Comparison of ENCODE assay signal across 24 mouse cellular contexts in genomic region chr6:108008323-108008722, GRCm38 (mm10). TPM values are rescaled to one million over a fixed set of nuclear protein-coding genes. Genes with fewer than 3 reads are reported as not detected.
DNase-seq lines count a peak whose midpoint lies in the region; ATAC-seq and TF ChIP-seq lines count a peak whose summit lies in the region.
"Had no signal": no experiment of that assay in that cellular context is flagged by ENCODE, and none has a peak within 500 bp of the region (broad histone marks: within the 10 kb centered on the region; RNA-seq: fewer than 3 reads in every experiment).

No protein-coding gene starts in this region.

- no peak overlapping the region for H3K9ac ChIP-seq in forebrain, embryonic 14.5 days (ENCODE audit: low read length)
- H3K9ac ChIP-seq in forebrain, embryonic 16.5 days (replicated peaks; ENCODE audit: low read depth, low read length) = no peak overlapping the region
- H3K9ac ChIP-seq in hindbrain, postnatal 0 days (replicated peaks; ENCODE audit: low read length) = no peak overlapping the region
- H3K9ac ChIP-seq in hindbrain, embryonic 13.5 days = no peak overlapping the region
- H3K9ac ChIP-seq in midbrain, embryonic 14.5 days (replicated peaks; ENCODE audit: low read length) = no peak overlapping the region
- H3K9ac ChIP-seq in midbrain, embryonic 15.5 days = no peak overlapping the region
- H3K9ac ChIP-seq in stomach, postnatal 0 days (ENCODE audit: low read length) = no peak overlapping the region
- H3K9ac ChIP-seq: embryonic facial prominence, embryonic 12.5 days; embryonic facial prominence, embryonic 15.5 days; heart, embryonic 13.5 days; hindbrain, embryonic 15.5 days; intestine, embryonic 15.5 days had no signal

- ATAC-seq in forebrain, embryonic 14.5 days = no peak
- no peak for ATAC-seq in forebrain, embryonic 16.5 days
- ATAC-seq in hindbrain, postnatal 0 days = 0 out of 2 replicates have a peak, but pooled peaks have one; percentile 24
- ATAC-seq in hindbrain, embryonic 13.5 days (ENCODE audit: low FRiP score) = no peak
- ATAC-seq in midbrain, embryonic 14.5 days (ENCODE audit: low FRiP score, low TSS enrichment) = no peak
- no peak for ATAC-seq in midbrain, embryonic 15.5 days (replicated peaks)
- ATAC-seq in stomach, postnatal 0 days (ENCODE audit: low FRiP score, low TSS enrichment) = no peak
- ATAC-seq: activated CD4-positive, CD25-positive, alpha-beta regulatory T cell, adult 4 months; intestine, embryonic 15.5 days had no signal

- no peak overlapping the region for H3K4me2 ChIP-seq in forebrain, embryonic 14.5 days (ENCODE audit: low read length)
- no peak overlapping the region for H3K4me2 ChIP-seq in forebrain, embryonic 16.5 days (ENCODE audit: low read length)
- no peak overlapping the region for H3K4me2 ChIP-seq in hindbrain, postnatal 0 days (ENCODE audit: low read depth, low read length)
- no peak overlapping the region for H3K4me2 ChIP-seq in hindbrain, embryonic 13.5 days
- no peak overlapping the region for H3K4me2 ChIP-seq in midbrain, embryonic 14.5 days (ENCODE audit: low read length)
- H3K4me2 ChIP-seq in midbrain, embryonic 15.5 days = no peak overlapping the region
- no peak overlapping the region for H3K4me2 ChIP-seq in stomach, postnatal 0 days (replicated peaks; ENCODE audit: low read depth)
- H3K4me2 ChIP-seq: embryonic facial prominence, embryonic 12.5 days; embryonic facial prominence, embryonic 15.5 days; heart, embryonic 13.5 days; hindbrain, embryonic 15.5 days; intestine, embryonic 15.5 days had no signal

- WGBS in forebrain, embryonic 14.5 days = 53% methylated on average over 1 of the region's 1 CpGs
- 44% methylated on average over 1 of the region's 1 CpGs for WGBS in forebrain, embryonic 16.5 days
- WGBS in hindbrain, postnatal 0 days = 28% methylated on average over 1 of the region's 1 CpGs
- WGBS in hindbrain, embryonic 13.5 days = 75% methylated on average over 1 of the region's 1 CpGs
- WGBS in midbrain, embryonic 14.5 days = 76% methylated on average over 1 of the region's 1 CpGs
- WGBS in midbrain, embryonic 15.5 days = 58% methylated on average over 1 of the region's 1 CpGs
- WGBS in stomach, postnatal 0 days = 39% methylated on average over 1 of the region's 1 CpGs

- no peaks in the 10 kb centered on the region for H3K4me1 ChIP-seq in forebrain, embryonic 14.5 days (ENCODE audit: control insufficient read depth, insufficient read depth, low read length)
- no peaks in the 10 kb centered on the region for H3K4me1 ChIP-seq in forebrain, embryonic 16.5 days (replicated peaks; ENCODE audit: control insufficient read depth, insufficient read depth, low read length)
- H3K4me1 ChIP-seq in hindbrain, postnatal 0 days (ENCODE audit: insufficient read depth, low read length) = no peaks in the 10 kb centered on the region
- H3K4me1 ChIP-seq in hindbrain, embryonic 13.5 days (replicated peaks) = no peaks in the 10 kb centered on the region
- H3K4me1 ChIP-seq in midbrain, embryonic 14.5 days (ENCODE audit: control insufficient read depth, insufficient read depth, low read length) = no peaks in the 10 kb centered on the region
- H3K4me1 ChIP-seq in midbrain, embryonic 15.5 days = no peaks in the 10 kb centered on the region
- no peaks in the 10 kb centered on the region for H3K4me1 ChIP-seq in stomach, postnatal 0 days (replicated peaks; ENCODE audit: control insufficient read depth, insufficient read depth)
- H3K4me1 ChIP-seq: embryonic facial prominence, embryonic 12.5 days; embryonic facial prominence, embryonic 15.5 days; heart, embryonic 10.5 days; heart, embryonic 13.5 days; hindbrain, embryonic 15.5 days; intestine, embryonic 15.5 days had no signal

- no peak overlapping the region for H3K4me3 ChIP-seq in forebrain, embryonic 14.5 days (ENCODE audit: low read depth, low read length)
- H3K4me3 ChIP-seq in forebrain, embryonic 16.5 days (replicated peaks; ENCODE audit: low read length) = no peak overlapping the region
- no peak overlapping the region for H3K4me3 ChIP-seq in hindbrain, postnatal 0 days (ENCODE audit: low read length)
- H3K4me3 ChIP-seq in hindbrain, embryonic 13.5 days = no peak overlapping the region
- no peak overlapping the region for H3K4me3 ChIP-seq in midbrain, embryonic 14.5 days (replicated peaks; ENCODE audit: low read depth, low read length)
- H3K4me3 ChIP-seq in midbrain, embryonic 15.5 days = no peak overlapping the region
- H3K4me3 ChIP-seq in stomach, postnatal 0 days (ENCODE audit: low read depth, low read length) = no peak overlapping the region
- H3K4me3 ChIP-seq: embryonic facial prominence, embryonic 12.5 days; embryonic facial prominence, embryonic 15.5 days; heart, adult 2 months; heart, embryonic 10.5 days; heart, embryonic 13.5 days; hindbrain, embryonic 15.5 days; intestine, embryonic 15.5 days had no signal

- H3K27ac ChIP-seq in forebrain, embryonic 14.5 days (ENCODE audit: low read depth, low read length) = no peak overlapping the region
- no peak overlapping the region for H3K27ac ChIP-seq in forebrain, embryonic 16.5 days (ENCODE audit: low read length)
- no peak overlapping the region for H3K27ac ChIP-seq in hindbrain, postnatal 0 days
- H3K27ac ChIP-seq in hindbrain, embryonic 13.5 days = no peak overlapping the region
- H3K27ac ChIP-seq in midbrain, embryonic 14.5 days (replicated peaks; ENCODE audit: low read depth, low read length) = no peak overlapping the region
- H3K27ac ChIP-seq in midbrain, embryonic 15.5 days = no peak overlapping the region
- no peak overlapping the region for H3K27ac ChIP-seq in stomach, postnatal 0 days (replicated peaks)
- H3K27ac ChIP-seq: embryonic facial prominence, embryonic 12.5 days; embryonic facial prominence, embryonic 15.5 days; heart, adult 2 months; heart, embryonic 10.5 days; heart, embryonic 13.5 days; hindbrain, embryonic 15.5 days; intestine, embryonic 15.5 days had no signal

- DNase-seq in forebrain, embryonic 14.5 days (ENCODE audit: low spot score) = peak; percentile 38
- DNase-seq in hindbrain, postnatal 0 days (ENCODE audit: low spot score) = peak; percentile 74
- peak; percentile 39 for DNase-seq in midbrain, embryonic 14.5 days
- DNase-seq in stomach, postnatal 0 days (ENCODE audit: low spot score) = no peak
- DNase-seq in heart, postnatal 10 days = no peak
- DNase-seq: adrenal gland, adult 8-10 months; adrenal gland, postnatal 25 days; cerebellum, adult 11 months; cerebellum, adult 2 months; cerebellum, adult 9-11 months; cerebellum, postnatal 25 days; gastrocnemius, postnatal 10 days; gastrocnemius, postnatal 36 days; heart, adult 2 months had no signal

- no peaks in the 10 kb centered on the region for H3K36me3 ChIP-seq in forebrain, embryonic 14.5 days (ENCODE audit: control insufficient read depth, insufficient read depth, low read length)
- no peaks in the 10 kb centered on the region for H3K36me3 ChIP-seq in forebrain, embryonic 16.5 days (ENCODE audit: control insufficient read depth, insufficient read depth)
- H3K36me3 ChIP-seq in hindbrain, postnatal 0 days (ENCODE audit: insufficient read depth, low read length) = no peaks in the 10 kb centered on the region
- no peaks in the 10 kb centered on the region for H3K36me3 ChIP-seq in hindbrain, embryonic 13.5 days
- H3K36me3 ChIP-seq in midbrain, embryonic 14.5 days (ENCODE audit: control insufficient read depth, insufficient read depth, low read length) = no peaks in the 10 kb centered on the region
- no peaks in the 10 kb centered on the region for H3K36me3 ChIP-seq in midbrain, embryonic 15.5 days (replicated peaks)
- H3K36me3 ChIP-seq in stomach, postnatal 0 days (ENCODE audit: control insufficient read depth, insufficient read depth, low read length) = no peaks in the 10 kb centered on the region
- H3K36me3 ChIP-seq: embryonic facial prominence, embryonic 12.5 days; embryonic facial prominence, embryonic 15.5 days; heart, embryonic 10.5 days; heart, embryonic 13.5 days; hindbrain, embryonic 15.5 days; intestine, embryonic 15.5 days had no signal

- no peaks in the 10 kb centered on the region for H3K27me3 ChIP-seq in forebrain, embryonic 14.5 days (replicated peaks; ENCODE audit: control insufficient read depth, insufficient read depth, low read length)
- no peaks in the 10 kb centered on the region for H3K27me3 ChIP-seq in forebrain, embryonic 16.5 days (replicated peaks; ENCODE audit: control insufficient read depth, insufficient read depth, low read length)
- no peaks in the 10 kb centered on the region for H3K27me3 ChIP-seq in hindbrain, postnatal 0 days (ENCODE audit: insufficient read depth, low read length)
- no peaks in the 10 kb centered on the region for H3K27me3 ChIP-seq in hindbrain, embryonic 13.5 days
- no peaks in the 10 kb centered on the region for H3K27me3 ChIP-seq in midbrain, embryonic 14.5 days (ENCODE audit: control insufficient read depth, insufficient read depth, low read length)
- H3K27me3 ChIP-seq in midbrain, embryonic 15.5 days (replicated peaks) = no peaks in the 10 kb centered on the region
- no peaks in the 10 kb centered on the region for H3K27me3 ChIP-seq in stomach, postnatal 0 days (ENCODE audit: control insufficient read depth, insufficient read depth, low read length)
- H3K27me3 ChIP-seq: embryonic facial prominence, embryonic 12.5 days; embryonic facial prominence, embryonic 15.5 days; heart, embryonic 13.5 days; hindbrain, embryonic 15.5 days; intestine, embryonic 15.5 days had no signal

- peak; percentile 30 for TF ChIP-seq CTCF in hindbrain, postnatal 0 days (IDR thresholded peaks at IDR 0.05; ENCODE audit: low read depth)
- TF ChIP-seq CTCF in stomach, postnatal 0 days (IDR thresholded peaks at IDR 0.05; ENCODE audit: low read depth) = peak; percentile 31

- no peaks in the 10 kb centered on the region for H3K9me3 ChIP-seq in forebrain, embryonic 14.5 days (replicated peaks; ENCODE audit: control insufficient read depth, low read length)
- no peaks in the 10 kb centered on the region for H3K9me3 ChIP-seq in forebrain, embryonic 16.5 days (ENCODE audit: control insufficient read depth, low read length)
- no peaks in the 10 kb centered on the region for H3K9me3 ChIP-seq in hindbrain, postnatal 0 days (ENCODE audit: low read length)
- no peaks in the 10 kb centered on the region for H3K9me3 ChIP-seq in hindbrain, embryonic 13.5 days
- H3K9me3 ChIP-seq in midbrain, embryonic 14.5 days (ENCODE audit: control insufficient read depth, low read length) = no peaks in the 10 kb centered on the region
- H3K9me3 ChIP-seq in midbrain, embryonic 15.5 days = no peaks in the 10 kb centered on the region
- H3K9me3 ChIP-seq in stomach, postnatal 0 days (ENCODE audit: control insufficient read depth, low read length) = no peaks in the 10 kb centered on the region
- H3K9me3 ChIP-seq: embryonic facial prominence, embryonic 12.5 days; embryonic facial prominence, embryonic 15.5 days; heart, embryonic 10.5 days; hindbrain, embryonic 15.5 days; intestine, embryonic 15.5 days had no signal

- intact Hi-C loops in heart, postnatal 10 days (cut with DNase I) = no loop called here

- no peak for TF ChIP-seq EP300 in stomach, postnatal 0 days (optimal IDR thresholded peaks at IDR 0.05)

RNA-seq across cellular contexts. Expression of gene Setmar, which starts 56.5 kb away (rescaled TPM):
- 7.7 TPM in 2 replicates for polyA plus RNA-seq in forebrain, embryonic 14.5 days (2014; fragmentation: Nextera tagmentation; extraction: Ambion mirVana)
- polyA plus RNA-seq in forebrain, embryonic 16.5 days (2015; fragmentation: Nextera tagmentation; extraction: Ambion mirVana) = 6.3 and 6.8 TPM in 2 replicates
- total RNA-seq in hindbrain, postnatal 0 days (2014; rRNA removed) = 2.0 TPM in 2 replicates
- polyA plus RNA-seq in hindbrain, postnatal 0 days (2015; fragmentation: Nextera tagmentation; extraction: Ambion mirVana) = 1.8 and 2.6 TPM in 2 replicates
- polyA plus RNA-seq in hindbrain, embryonic 13.5 days (2015; fragmentation: Nextera tagmentation; extraction: Ambion mirVana) = 6.4 and 7.4 TPM in 2 replicates
- 5.5 and 8.5 TPM in 2 replicates for polyA plus RNA-seq in midbrain, embryonic 14.5 days (2014; fragmentation: Nextera tagmentation; extraction: Ambion mirVana)
- 6.5 and 7.0 TPM in 2 replicates for polyA plus RNA-seq in midbrain, embryonic 15.5 days (2015; fragmentation: Nextera tagmentation; extraction: Ambion mirVana)
- 5.5 TPM in 2 replicates for polyA plus RNA-seq in stomach, postnatal 0 days (2015; fragmentation: Nextera tagmentation; extraction: Ambion mirVana)
- total RNA-seq in heart, postnatal 10 days (2021) = 1 to 10 TPM; 3.8 to 3.9 TPM

Comparison
In these comparisons a context has a peak if more than half of its experiments do, and no peak if none do; other contexts are left out.
1. DNase-seq: peak in forebrain, embryonic 14.5 days (single experiment), hindbrain, postnatal 0 days (single experiment) and midbrain, embryonic 14.5 days (single experiment); none in stomach, postnatal 0 days (single experiment) and heart, postnatal 10 days (0 of 2).